Mouse (Mus musculus) myocyte (in vitro differentiated cells): ENCODE results near the gene Gm8362. TPM values are rescaled to one million over a fixed set of nuclear protein-coding genes. Genes with fewer than 3 reads are reported as not detected.
A peak's percentile ranks its signal among the peaks of the same experiment; 100 is the strongest.
"Not testable (repeated sequence)": the region's sequence is repeated elsewhere in the genome, so short reads cannot be mapped to it uniquely, and the experiment has no call there.

ENCODE experiments used
- H3K27me3 ChIP-seq: one replicate; pipeline ENCODE4 v1.6.1; 2011; ENCODE audit not compliant: control insufficient read depth, insufficient read depth, insufficient read length
- H3K36me3 ChIP-seq: one replicate; pipeline ENCODE4 v1.6.1; 2011; ENCODE audit not compliant: control insufficient read depth, insufficient read depth
- H3K4me2 ChIP-seq: one replicate; pipeline ENCODE4 v1.6.1; 2011; ENCODE audit warnings: low read depth, control low read depth
- H3K4me3 ChIP-seq: one replicate; pipeline ENCODE4 v1.5.1; 2011; ENCODE audit warnings: mild to moderate bottlenecking, control low read depth, moderate library complexity
- H3K79me2 ChIP-seq: one replicate; pipeline ENCODE4 v1.6.1; 2011; ENCODE audit not compliant: control insufficient read depth, insufficient read depth
- H3ac ChIP-seq: one replicate; pipeline ENCODE4 v1.6.1; 2011; ENCODE audit not compliant: control insufficient read depth, insufficient read length
- polyA plus RNA-seq: library from polyadenylated mRNA; unstranded; fragments of >200 nt; fragmentation: generic; extraction: Trizol; gene quantifications from one replicate; pipeline ENCODE4 v1.2.1, GENCODE M21; 2012; ENCODE audit warnings: missing spikeins

Gene Gm8362
- not detected for polyA plus RNA-seq

GRCm38 (mm10) chr14:6774311-6774710, at the start of gene Gm8362:
Gm8362 (minus strand) TSS chr14:6774411.
- not testable (repeated sequence) for H3K27me3 ChIP-seq, H3K4me2 ChIP-seq, H3ac ChIP-seq, H3K4me3 ChIP-seq, H3K36me3 ChIP-seq, H3K79me2 ChIP-seq

- not testable (repeated sequence) for H3ac ChIP-seq, H3K36me3 ChIP-seq, H3K27me3 ChIP-seq, H3K4me3 ChIP-seq, H3K4me2 ChIP-seq, H3K79me2 ChIP-seq
Observed at GRCm38 (mm10) chr14:6823297-6823696, 49.1 kb upstream of the Gm8362 start.

- H3K79me2 ChIP-seq, H3K4me2 ChIP-seq, H3ac ChIP-seq, H3K36me3 ChIP-seq, H3K27me3 ChIP-seq: not testable (repeated sequence)
- peak overlapping the region; percentile 16 for H3K4me3 ChIP-seq
Observed at GRCm38 (mm10) chr14:6757231-6757536, 17.0 kb downstream of the Gm8362 start.

GRCm38 (mm10) chr14:6756384-6757230, 17.6 kb downstream of the Gm8362 start:
- not testable (repeated sequence) for H3ac ChIP-seq, H3K27me3 ChIP-seq, H3K36me3 ChIP-seq, H3K79me2 ChIP-seq
- Histone ChIP-seq H3K4me2 (peak overlapping the region; percentile 42), H3K4me3 (peak overlapping the region; percentile 16)

GRCm38 (mm10) chr14:6742232-6742631, 32.0 kb downstream of the Gm8362 start, which contains the start of gene Gm3636:
Gm3636 (minus strand) TSS chr14:6742332.
- not testable (repeated sequence) for H3K4me3 ChIP-seq, H3K79me2 ChIP-seq, H3ac ChIP-seq

GRCm38 (mm10) chr14:6720151-6720550, 54.1 kb downstream of the Gm8362 start, which contains the start of gene Gm8050:
Gm8050 (minus strand) TSS chr14:6720251.
- not testable (repeated sequence) for H3K4me2 ChIP-seq, H3K27me3 ChIP-seq, H3ac ChIP-seq, H3K79me2 ChIP-seq, H3K36me3 ChIP-seq, H3K4me3 ChIP-seq

More at GRCm38 (mm10) chr14:6742232-6742631, 32.0 kb downstream of the Gm8362 start, which contains the start of gene Gm3636:
- H3K36me3 ChIP-seq, H3K4me2 ChIP-seq, H3K27me3 ChIP-seq: not testable (repeated sequence)

Other genes starting within 250 kb of the Gm8362 start
- not detected for gene Gm8356, start 237.1 kb downstream of the Gm8362 start, polyA plus RNA-seq
- gene Gm3629, start 183.8 kb downstream of the Gm8362 start, polyA plus RNA-seq, result not detected
- gene Gm3460, start 152.0 kb downstream of the Gm8362 start, polyA plus RNA-seq, result not detected
- not detected for gene Gm10251, start 90.2 kb downstream of the Gm8362 start, polyA plus RNA-seq
- not detected for gene Gm8050, start 54.2 kb downstream of the Gm8362 start, polyA plus RNA-seq
- 0.55 TPM for gene Gm3636, start 32.1 kb downstream of the Gm8362 start, polyA plus RNA-seq
- gene Gm3642, start 65.9 kb upstream of the Gm8362 start, polyA plus RNA-seq, result not detected
- not detected for gene Gm3667, start 115.6 kb upstream of the Gm8362 start, polyA plus RNA-seq
- gene Gm6356, start 199.4 kb upstream of the Gm8362 start, polyA plus RNA-seq, result not detected